Mouse (Mus musculus) forebrain, embryonic 10.5 days (tissue): ENCODE measurements around the gene Nrap. TPM values are rescaled to one million over a fixed set of nuclear protein-coding genes. Genes with fewer than 3 reads are reported as not detected.

Experiments
- DNase-seq: peaks from one replicate; pipeline ENCODE4 v3.0.0-alpha.2; 2017; ENCODE audit warnings: low spot score; ENCODE audit errors: extremely low spot score
- H3K27ac ChIP-seq: fragments of 300-500 bp; sonication (generic); 2 replicates; pipeline ENCODE4 v1.5.1; 2016; ENCODE audit warnings: mild to moderate bottlenecking
- H3K27me3 ChIP-seq: fragments of 300-500 bp; sonication (generic); 2 replicates; pipeline ENCODE4 v1.6.1; 2016; ENCODE audit warnings: mild to moderate bottlenecking; ENCODE audit not compliant: poor library complexity, severe bottlenecking
- H3K36me3 ChIP-seq: fragments of 300-500 bp; sonication (generic); replicated peaks from 2 replicates; pipeline ENCODE4 v1.6.1; 2016; ENCODE audit warnings: mild to moderate bottlenecking, moderate library complexity
- H3K4me1 ChIP-seq: fragments of 300-500 bp; sonication (generic); 2 replicates; pipeline ENCODE4 v1.6.1; 2016
- H3K4me3 ChIP-seq: fragments of 300-500 bp; sonication (generic); 2 replicates; pipeline ENCODE4 v1.5.1; 2016; ENCODE audit warnings: mild to moderate bottlenecking, moderate library complexity
- H3K9me3 ChIP-seq: fragments of 300-500 bp; sonication (generic); 2 replicates; pipeline ENCODE4 v1.6.1; 2016; ENCODE audit warnings: mild to moderate bottlenecking, moderate library complexity
- WGBS: fragments of 180-500 bp; shearing (Covaris S2); methylation state at CpG from one replicate; pipeline ENCODE4 v1.1.7; 2016; 5-methylcytosine and 5-hydroxymethylcytosine counted together
- polyA plus RNA-seq: library from polyadenylated mRNA; unstranded; fragments of >200 nt; fragmentation: Nextera tagmentation; extraction: Ambion mirVana; gene quantifications from 2 replicates; pipeline ENCODE4 v1.2.1, GENCODE M21; 2016

The Nrap gene
- polyA plus RNA-seq, 1 experiment from 2014 or later = 0.15 TPM

DNA sequence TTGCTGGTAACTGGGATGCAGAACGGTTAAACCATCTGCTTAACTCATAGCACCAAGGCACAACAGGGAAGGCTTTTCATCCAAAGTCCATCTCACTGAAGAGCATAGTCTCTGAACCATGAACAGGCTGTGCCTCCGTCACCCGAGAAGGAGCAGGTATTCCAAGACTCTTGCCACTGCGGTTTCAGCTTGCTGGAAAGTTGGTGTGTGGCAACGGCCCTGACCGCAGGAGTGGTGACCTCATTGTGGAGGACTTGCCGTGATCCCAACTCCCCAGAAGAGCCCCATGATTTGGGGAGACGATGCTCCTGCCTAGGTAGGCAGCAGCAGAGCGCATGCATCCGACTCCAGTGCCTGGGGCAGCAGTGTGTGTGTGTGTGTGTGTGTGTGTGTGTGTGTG is 36.1 kb downstream of the Nrap start:
- no peaks in the 10 kb centered on the region for H3K36me3 ChIP-seq
- H3K4me3 ChIP-seq = no peak overlapping the region
- no peak for DNase-seq
- H3K9me3 ChIP-seq = peaks cover 4% of the 10 kb centered on the region; the same call in 1 of the 2 replicates
- H3K27ac ChIP-seq = no peak overlapping the region
- no peaks in the 10 kb centered on the region; the same call in 1 of the 2 replicates for H3K27me3 ChIP-seq
- H3K4me1 ChIP-seq = peaks cover 21% of the 10 kb centered on the region
- WGBS = 89% methylated on average over 10 of the region's 10 CpGs

- H3K9me3 ChIP-seq = peaks cover 4% of the 10 kb centered on the region; the same call in 1 of the 2 replicates
- no peak for DNase-seq
- no peaks in the 10 kb centered on the region for H3K36me3 ChIP-seq
- no peak overlapping the region for H3K4me3 ChIP-seq
- peaks cover 24% of the 10 kb centered on the region for H3K27me3 ChIP-seq
- no peak overlapping the region for H3K27ac ChIP-seq
- 36% methylated on average over 6 of the region's 6 CpGs for WGBS
- H3K4me1 ChIP-seq = peaks cover 38% of the 10 kb centered on the region
These were observed 40.5 kb downstream of the Nrap start for GRCm38 (mm10) chr19:56349295-56349694.

- Histone ChIP-seq H3K27ac (0 out of 2 replicates have a peak overlapping the region, but pooled peaks have one; percentile 44), H3K4me3 (no peak overlapping the region), H3K4me1 (peaks cover 55% of the 10 kb centered on the region), H3K27me3 (peaks cover 45% of the 10 kb centered on the region), H3K9me3 (no peaks in the 10 kb centered on the region), H3K36me3 (no peaks in the 10 kb centered on the region)
- WGBS = 47% methylated on average over 13 of the region's 13 CpGs
- DNase-seq = no peak
These were observed 43.1 kb downstream of the Nrap start for GRCm38 (mm10) chr19:56346750-56347149.

DNA sequence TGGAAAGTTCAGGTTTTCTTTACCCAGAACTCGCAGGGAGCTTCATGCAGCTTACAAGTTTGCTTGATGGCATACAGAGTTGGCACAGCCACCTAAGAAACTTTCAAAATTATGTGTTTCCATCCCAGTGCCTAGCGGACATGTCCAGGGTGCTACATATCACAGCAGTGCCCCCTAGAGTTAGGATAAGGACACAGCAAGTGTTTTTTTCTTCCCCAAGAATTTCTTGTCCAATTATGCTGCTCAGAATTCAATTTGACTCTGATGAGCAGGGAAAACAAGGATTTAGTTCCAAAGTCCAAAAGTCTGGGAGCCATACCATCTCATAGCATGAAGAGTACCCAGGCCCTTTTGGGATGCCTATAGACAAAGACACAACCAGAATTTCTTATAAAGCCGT is 43.8 kb downstream of the Nrap start:
- 77% methylated on average over 3 of the region's 3 CpGs for WGBS
- Histone ChIP-seq H3K9me3 (no peaks in the 10 kb centered on the region), H3K36me3 (no peaks in the 10 kb centered on the region), H3K27me3 (peaks cover 53% of the 10 kb centered on the region), H3K4me1 (peaks cover 55% of the 10 kb centered on the region), H3K27ac (no peak overlapping the region), H3K4me3 (no peak overlapping the region)
- DNase-seq = no peak

DNA sequence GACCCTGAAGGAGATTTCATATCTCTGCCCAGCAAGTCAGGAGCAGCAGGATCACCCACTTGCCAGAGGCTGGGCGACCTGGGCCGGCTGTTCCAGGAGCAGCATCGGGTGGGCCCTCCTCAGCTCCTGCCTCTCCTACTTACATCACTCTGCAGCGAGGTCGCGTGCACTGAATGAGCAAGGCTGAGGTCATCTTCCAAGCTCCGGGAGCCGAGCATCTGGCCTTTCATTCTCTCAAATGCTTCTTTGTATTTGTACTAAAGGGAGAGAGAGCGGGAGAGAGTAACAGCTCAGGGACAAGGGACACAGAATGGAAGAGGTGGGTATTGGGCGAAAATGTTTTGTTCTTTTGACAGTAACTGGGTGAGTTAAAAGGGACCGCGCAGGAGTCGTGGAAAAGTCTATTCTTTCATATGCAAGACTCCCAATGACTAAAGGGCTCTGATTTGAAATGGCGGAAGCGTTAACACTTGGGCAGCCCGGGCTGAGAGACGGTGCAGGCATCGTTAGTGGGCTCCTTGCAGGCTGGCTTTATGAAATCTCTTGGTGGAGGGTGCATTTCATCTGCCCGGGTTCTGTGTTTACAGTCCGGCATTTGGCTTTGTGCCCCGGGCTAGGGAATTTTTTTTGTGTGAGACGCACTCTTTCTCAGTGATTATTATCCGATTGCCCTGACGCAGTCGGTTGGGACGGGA is 45.8 kb downstream of the Nrap start:
- Histone ChIP-seq H3K9me3 (no peaks in the 10 kb centered on the region), H3K4me3 (peak overlapping the region; percentile 13), H3K4me1 (peaks cover 40% of the 10 kb centered on the region), H3K27ac (peak overlapping the region; percentile 77), H3K36me3 (no peaks in the 10 kb centered on the region), H3K27me3 (peaks cover 54% of the 10 kb centered on the region)
- WGBS = 42% methylated on average over 26 of the region's 26 CpGs
- peak; percentile 68 for DNase-seq

- Histone ChIP-seq H3K27me3 (peaks cover 51% of the 10 kb centered on the region), H3K4me3 (no peak overlapping the region), H3K27ac (no peak overlapping the region), H3K36me3 (no peaks in the 10 kb centered on the region), H3K4me1 (peaks cover 40% of the 10 kb centered on the region), H3K9me3 (no peaks in the 10 kb centered on the region)
- 91% methylated on average over 8 of the region's 8 CpGs for WGBS
- DNase-seq = no peak
These were observed 47.8 kb downstream of the Nrap start for GRCm38 (mm10) chr19:56342006-56342405.

- Histone ChIP-seq H3K36me3 (no peaks in the 10 kb centered on the region), H3K27ac (no peak overlapping the region), H3K4me3 (no peak overlapping the region), H3K27me3 (peaks cover 10% of the 10 kb centered on the region), H3K9me3 (no peaks in the 10 kb centered on the region), H3K4me1 (no peaks in the 10 kb centered on the region)
- no peak for DNase-seq
- 86% methylated on average over 12 of the region's 12 CpGs for WGBS
These were observed 53.0 kb downstream of the Nrap start for GRCm38 (mm10) chr19:56336826-56337225.

DNA sequence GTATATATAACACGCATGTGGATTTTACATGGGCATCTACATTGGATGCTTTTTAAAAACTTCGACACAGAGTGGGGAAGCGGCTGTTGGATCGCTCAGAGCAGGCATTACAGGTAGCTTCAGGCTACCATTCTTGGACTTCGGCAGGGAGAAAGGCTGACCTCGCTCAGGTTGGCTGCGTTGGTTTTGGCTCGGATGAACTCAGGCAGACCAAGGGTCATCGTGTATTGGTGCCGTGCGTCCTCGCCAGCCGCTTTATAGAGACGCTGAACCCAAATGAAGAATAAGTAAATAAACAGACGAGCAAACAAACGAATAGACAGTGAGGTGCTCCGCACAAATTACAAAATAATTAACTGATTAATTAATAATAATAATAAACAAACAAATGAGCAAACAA is 53.5 kb downstream of the Nrap start:
- no peak overlapping the region for H3K27ac ChIP-seq
- WGBS = 96% methylated on average over 17 of the region's 17 CpGs
- H3K9me3 ChIP-seq = no peaks in the 10 kb centered on the region
- H3K4me3 ChIP-seq = no peak overlapping the region
- no peaks in the 10 kb centered on the region for H3K36me3 ChIP-seq
- no peak for DNase-seq
- H3K4me1 ChIP-seq = no peaks in the 10 kb centered on the region
- H3K27me3 ChIP-seq = peaks cover 4% of the 10 kb centered on the region

- Histone ChIP-seq H3K27me3 (peaks cover 21% of the 10 kb centered on the region; the same call in 1 of the 2 replicates), H3K4me1 (peaks cover 24% of the 10 kb centered on the region), H3K27ac (peak overlapping the region; percentile 65), H3K4me3 (no peak overlapping the region), H3K9me3 (no peaks in the 10 kb centered on the region), H3K36me3 (no peaks in the 10 kb centered on the region)
- peak; percentile 36 for DNase-seq
- WGBS = 61% methylated on average over 21 of the region's 21 CpGs
These were observed 63.5 kb downstream of the Nrap start for GRCm38 (mm10) chr19:56326243-56326855.

DNA sequence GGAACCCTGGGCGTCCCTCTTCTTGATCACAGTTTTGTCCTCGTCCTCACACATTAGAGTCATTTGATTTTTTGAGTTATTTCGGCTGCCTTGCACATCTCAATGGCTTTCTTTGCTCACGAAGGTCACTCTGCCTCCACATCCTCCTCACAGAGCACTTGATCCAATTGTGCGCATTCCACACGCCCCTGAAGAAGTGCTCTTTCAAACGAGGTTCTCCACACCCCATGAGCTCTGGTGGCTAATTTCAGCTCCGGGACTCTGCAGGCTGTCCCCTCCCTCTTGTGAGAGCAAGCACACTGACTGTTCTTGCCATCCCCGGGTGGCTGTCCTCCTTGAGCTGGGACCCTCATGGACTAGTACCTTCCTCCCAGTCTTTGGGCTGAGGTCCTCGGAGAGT is 64.2 kb downstream of the Nrap start:
- Histone ChIP-seq H3K9me3 (no peaks in the 10 kb centered on the region), H3K27ac (peak overlapping the region; percentile 65), H3K4me3 (no peak overlapping the region), H3K4me1 (peaks cover 31% of the 10 kb centered on the region), H3K36me3 (no peaks in the 10 kb centered on the region), H3K27me3 (peaks cover 27% of the 10 kb centered on the region; the same call in 1 of the 2 replicates)
- no peak for DNase-seq
- 60% methylated on average over 10 of the region's 10 CpGs for WGBS

GRCm38 (mm10) chr19:56321303-56321920 is 68.4 kb downstream of the Nrap start:
- Histone ChIP-seq H3K27me3 (peaks cover 41% of the 10 kb centered on the region; the same call in 1 of the 2 replicates), H3K4me1 (peaks cover 37% of the 10 kb centered on the region), H3K27ac (peak overlapping the region; percentile 77), H3K9me3 (no peaks in the 10 kb centered on the region), H3K4me3 (no peak overlapping the region), H3K36me3 (no peaks in the 10 kb centered on the region)
- 79% methylated on average over 12 of the region's 12 CpGs for WGBS
- DNase-seq = no peak

DNA sequence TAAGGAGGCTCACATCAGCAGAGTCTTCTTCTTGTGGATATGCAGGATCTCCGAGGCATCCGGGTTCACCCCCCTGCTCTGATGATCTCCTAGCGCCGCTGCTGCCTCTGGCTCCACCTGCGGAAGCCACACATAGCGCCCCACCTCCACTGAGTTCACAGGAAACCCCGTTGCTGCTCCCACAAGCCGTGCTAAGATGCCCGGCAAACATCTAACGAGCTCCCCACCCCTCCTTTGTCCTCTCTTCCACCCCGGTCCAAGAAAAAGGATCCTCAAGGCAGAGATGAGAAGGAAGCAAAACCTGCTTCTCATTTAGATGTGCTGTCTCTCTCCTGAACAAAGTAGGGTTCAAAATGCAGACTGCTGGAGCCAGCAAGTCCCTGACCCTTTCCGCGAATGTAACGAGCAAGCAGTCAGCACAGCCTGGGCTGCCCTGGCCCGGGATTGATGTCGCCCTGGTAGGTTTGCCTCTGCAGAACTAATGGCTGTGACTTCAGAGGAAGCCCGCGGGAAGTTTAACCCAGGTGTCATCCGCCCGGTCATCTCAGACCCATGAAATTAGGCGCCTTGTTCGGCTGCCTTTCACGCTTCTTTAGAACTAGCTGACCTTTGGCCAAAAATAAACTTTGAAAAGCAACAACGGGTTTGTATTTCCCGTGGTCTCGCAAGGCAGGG is 69.5 kb downstream of the Nrap start:
- peak overlapping the region; percentile 77 for H3K27ac ChIP-seq
- peak overlapping the region; percentile 18; the same call in 1 of the 2 replicates for H3K4me3 ChIP-seq
- peaks cover 26% of the 10 kb centered on the region for H3K4me1 ChIP-seq
- H3K27me3 ChIP-seq = peaks cover 36% of the 10 kb centered on the region; the same call in 1 of the 2 replicates
- no peaks in the 10 kb centered on the region for H3K9me3 ChIP-seq
- peak; percentile 46 for DNase-seq
- H3K36me3 ChIP-seq = no peaks in the 10 kb centered on the region
- 26% methylated on average over 26 of the region's 26 CpGs for WGBS
